Mouse (Mus musculus): ENCODE data around the gene Ifitm6.

DNA sequence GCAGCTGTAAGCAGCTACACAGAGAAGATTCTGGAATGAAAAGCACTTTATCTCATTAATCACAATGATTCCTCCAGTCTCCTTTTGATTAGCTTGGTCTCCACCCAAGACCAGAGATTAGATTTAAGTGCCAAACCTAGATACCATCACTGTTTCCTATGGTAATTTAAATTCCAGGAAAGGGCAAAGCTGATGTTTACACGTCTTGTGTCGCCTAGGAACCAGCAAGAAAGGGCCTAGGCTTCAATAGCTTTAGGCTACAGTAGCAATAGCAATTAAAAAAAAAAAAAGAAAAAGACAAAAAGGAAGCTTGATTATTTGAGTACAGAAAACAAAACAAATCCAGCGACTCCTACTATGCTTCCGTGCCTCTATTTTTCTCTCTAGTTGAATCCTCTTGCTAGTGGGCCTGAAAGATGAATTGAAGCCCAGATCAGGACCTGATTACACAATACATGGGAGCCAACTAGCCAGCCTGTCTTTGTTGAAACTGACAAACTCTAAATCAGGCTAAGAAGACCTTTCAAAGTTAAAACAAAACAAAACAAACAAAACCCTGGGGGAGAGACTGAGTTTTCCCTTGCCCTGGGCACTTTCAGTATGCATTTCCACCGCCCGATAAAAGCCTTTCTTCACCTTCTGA is 8.5 kb upstream of the Ifitm6 start:
- TF ChIP-seq POLR2A (IDR thresholded peaks at IDR 0.05; ENCODE audit: low read depth, low read length) (no peak), ZNF384 (IDR thresholded peaks at IDR 0.05; ENCODE audit: low read depth, low read length) (no peak), CHD2 (IDR thresholded peaks at IDR 0.05; ENCODE audit: low read length) (no peak)
